Mouse (Mus musculus) midbrain, embryonic 10.5 days (tissue): ENCODE results near the gene Txnrd1. TPM values are rescaled to one million over a fixed set of nuclear protein-coding genes. Genes with fewer than 3 reads are reported as not detected.
A peak's percentile ranks its signal among the peaks of the same experiment; 100 is the strongest.

Experiments used
- DNase-seq: peaks from one replicate; pipeline ENCODE4 v3.0.0-alpha.2; 2017; ENCODE audit warnings: low spot score
- H3K27ac ChIP-seq: fragments of 300-500 bp; sonication (generic); replicated peaks from 2 replicates; pipeline ENCODE4 v1.5.1; 2016; ENCODE audit warnings: mild to moderate bottlenecking
- H3K27me3 ChIP-seq: fragments of 300-500 bp; sonication (generic); 2 replicates; pipeline ENCODE4 v1.6.1; 2016; ENCODE audit warnings: low read depth, mild to moderate bottlenecking; ENCODE audit not compliant: poor library complexity, severe bottlenecking
- H3K36me3 ChIP-seq: fragments of 300-500 bp; sonication (generic); 2 replicates; pipeline ENCODE4 v1.6.1; 2016; ENCODE audit warnings: mild to moderate bottlenecking, moderate library complexity
- H3K4me1 ChIP-seq: fragments of 300-500 bp; sonication (generic); 2 replicates; pipeline ENCODE4 v1.6.1; 2016
- H3K4me3 ChIP-seq: fragments of 300-500 bp; sonication (generic); 2 replicates; pipeline ENCODE4 v1.5.1; 2016; ENCODE audit warnings: mild to moderate bottlenecking, moderate library complexity
- H3K9me3 ChIP-seq: fragments of 300-500 bp; sonication (generic); replicated peaks from 2 replicates; pipeline ENCODE4 v1.6.1; 2016; ENCODE audit warnings: mild to moderate bottlenecking
- WGBS: fragments of 180-500 bp; shearing (Covaris S2); methylation state at CpG from one replicate; pipeline ENCODE4 v1.1.7; 2016; 5-methylcytosine and 5-hydroxymethylcytosine counted together
- polyA plus RNA-seq: library from polyadenylated mRNA; unstranded; fragments of >200 nt; fragmentation: Nextera tagmentation; extraction: Ambion mirVana; gene quantifications from 2 replicates; pipeline ENCODE4 v1.2.1, GENCODE M21; 2016

Txnrd1 gene
- polyA plus RNA-seq, 1 experiment from 2014 or later = 169 TPM

DNA sequence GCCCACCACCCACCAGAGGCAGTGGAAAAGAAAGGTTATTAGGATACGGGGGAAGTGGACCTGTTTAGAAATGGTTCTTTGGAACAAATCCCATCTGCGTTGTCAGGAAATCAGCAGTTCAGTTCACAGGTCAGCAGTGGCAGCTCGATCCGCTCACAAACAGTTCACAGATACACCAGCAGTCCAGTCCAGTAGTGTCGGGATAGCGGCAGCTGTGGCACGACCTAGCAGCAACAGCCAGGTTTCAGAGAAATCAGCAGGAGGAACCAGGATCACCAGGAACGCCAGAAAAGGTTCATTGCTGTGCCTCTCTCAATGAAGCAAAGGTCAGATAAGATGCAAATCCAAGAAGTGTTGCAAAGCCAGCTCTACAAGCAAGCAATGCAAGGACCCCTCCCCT is 27.3 kb upstream of the Txnrd1 start:
- no peak overlapping the region for H3K4me3 ChIP-seq
- peaks cover 34% of the 10 kb centered on the region for H3K4me1 ChIP-seq
- H3K27me3 ChIP-seq = no peaks in the 10 kb centered on the region
- no peaks in the 10 kb centered on the region for H3K36me3 ChIP-seq
- WGBS = 82% methylated on average over 8 of the region's 8 CpGs
- no peak overlapping the region for H3K27ac ChIP-seq
- H3K9me3 ChIP-seq = no peaks in the 10 kb centered on the region
- DNase-seq = no peak

GRCm38 (mm10) chr10:82807238-82807637 is 26.5 kb upstream of the Txnrd1 start:
- 89% methylated on average over 7 of the region's 7 CpGs for WGBS
- Histone ChIP-seq H3K36me3 (no peaks in the 10 kb centered on the region), H3K27me3 (0 out of 2 replicates have a peak, but pooled peaks cover 2% of the 10 kb centered on the region), H3K27ac (no peak overlapping the region), H3K4me1 (peaks cover 42% of the 10 kb centered on the region), H3K4me3 (no peak overlapping the region), H3K9me3 (no peaks in the 10 kb centered on the region)
- no peak for DNase-seq

DNA sequence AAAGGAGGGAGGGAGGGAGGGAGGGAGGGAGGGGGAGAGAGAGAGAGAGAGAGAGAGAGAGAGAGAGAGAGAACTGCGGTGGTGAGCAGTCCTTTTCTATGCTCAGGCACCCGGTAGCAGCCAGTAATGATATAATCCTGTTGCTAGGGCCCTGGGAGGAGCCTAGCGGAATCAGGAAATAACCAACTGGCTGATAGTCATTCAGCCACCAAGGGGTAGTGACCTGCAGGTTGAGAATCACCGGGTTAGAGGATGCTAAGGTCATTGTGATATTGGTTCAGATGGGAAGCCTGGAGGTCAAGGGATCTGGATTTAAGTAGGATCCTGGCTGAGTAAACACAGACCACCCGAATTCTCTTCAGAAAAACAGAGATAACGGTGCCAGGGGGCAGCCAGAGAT is 25.6 kb upstream of the Txnrd1 start:
- H3K27ac ChIP-seq = peak overlapping the region; percentile 33; the same call in 1 of the 2 replicates
- H3K36me3 ChIP-seq = no peaks in the 10 kb centered on the region
- DNase-seq = no peak
- H3K9me3 ChIP-seq = no peaks in the 10 kb centered on the region
- peaks cover 42% of the 10 kb centered on the region for H3K4me1 ChIP-seq
- peaks cover 6% of the 10 kb centered on the region for H3K27me3 ChIP-seq
- 43% methylated on average over 6 of the region's 6 CpGs for WGBS
- no peak overlapping the region for H3K4me3 ChIP-seq

DNA sequence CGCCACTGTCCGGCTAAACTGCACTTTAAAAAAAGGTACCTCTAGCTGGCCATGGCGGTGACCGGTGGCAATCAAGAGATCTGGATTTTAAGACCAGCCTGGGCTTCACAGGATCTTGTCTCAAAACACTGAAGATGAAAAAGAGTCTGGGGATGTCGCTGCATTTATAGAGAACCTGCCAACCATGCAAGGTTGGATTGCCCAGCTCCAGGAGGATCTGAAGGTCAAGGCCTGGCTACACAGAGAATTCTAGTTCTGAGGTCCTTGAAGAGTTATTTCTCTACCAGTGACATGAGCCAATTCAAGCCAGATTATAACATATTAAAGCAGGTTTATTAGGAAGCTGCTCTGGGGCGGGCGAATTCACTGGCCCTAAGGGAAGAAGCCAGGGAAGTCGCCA is 24.9 kb upstream of the Txnrd1 start:
- Histone ChIP-seq H3K4me3 (no peak overlapping the region), H3K9me3 (no peaks in the 10 kb centered on the region), H3K27me3 (peaks cover 6% of the 10 kb centered on the region), H3K36me3 (no peaks in the 10 kb centered on the region), H3K4me1 (peaks cover 42% of the 10 kb centered on the region), H3K27ac (peak overlapping the region; percentile 75)
- no peak for DNase-seq
- WGBS = 79% methylated on average over 8 of the region's 8 CpGs

DNA sequence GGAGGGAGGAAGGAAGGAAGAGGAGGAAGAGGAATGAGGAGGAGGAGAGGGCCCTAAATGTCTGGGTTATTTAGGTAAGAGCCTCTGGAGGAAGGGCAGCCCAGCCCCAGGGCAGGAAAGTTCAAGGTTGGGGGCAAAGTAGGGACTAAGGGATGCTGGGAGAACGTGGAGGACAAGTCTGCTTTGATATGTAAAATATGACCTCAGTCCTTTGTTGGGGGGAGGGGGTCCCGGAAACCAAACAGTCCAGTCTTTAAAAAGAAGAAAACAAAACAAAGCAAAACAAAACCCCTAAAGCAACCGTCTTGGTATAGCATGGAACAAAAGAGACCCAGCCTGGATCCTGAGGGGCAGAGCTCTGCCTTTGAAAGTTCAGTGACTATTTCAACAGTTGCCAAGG is 24.4 kb upstream of the Txnrd1 start:
- DNase-seq = no peak
- Histone ChIP-seq H3K36me3 (no peaks in the 10 kb centered on the region), H3K4me1 (peaks cover 43% of the 10 kb centered on the region), H3K9me3 (no peaks in the 10 kb centered on the region), H3K27me3 (peaks cover 6% of the 10 kb centered on the region), H3K4me3 (no peak overlapping the region), H3K27ac (peak overlapping the region; percentile 75)
- 10% methylated on average over 3 of the region's 3 CpGs for WGBS

GRCm38 (mm10) chr10:82811855-82812431 is 21.8 kb upstream of the Txnrd1 start:
- WGBS = 5% methylated on average over 46 of the region's 52 CpGs
- H3K4me3 ChIP-seq = peak overlapping the region; percentile 66
- peaks cover 47% of the 10 kb centered on the region for H3K4me1 ChIP-seq
- no peaks in the 10 kb centered on the region for H3K9me3 ChIP-seq
- H3K27ac ChIP-seq = peak overlapping the region; percentile 79
- no peaks in the 10 kb centered on the region for H3K36me3 ChIP-seq
- peaks cover 6% of the 10 kb centered on the region for H3K27me3 ChIP-seq
- peak; percentile 84 for DNase-seq

DNA sequence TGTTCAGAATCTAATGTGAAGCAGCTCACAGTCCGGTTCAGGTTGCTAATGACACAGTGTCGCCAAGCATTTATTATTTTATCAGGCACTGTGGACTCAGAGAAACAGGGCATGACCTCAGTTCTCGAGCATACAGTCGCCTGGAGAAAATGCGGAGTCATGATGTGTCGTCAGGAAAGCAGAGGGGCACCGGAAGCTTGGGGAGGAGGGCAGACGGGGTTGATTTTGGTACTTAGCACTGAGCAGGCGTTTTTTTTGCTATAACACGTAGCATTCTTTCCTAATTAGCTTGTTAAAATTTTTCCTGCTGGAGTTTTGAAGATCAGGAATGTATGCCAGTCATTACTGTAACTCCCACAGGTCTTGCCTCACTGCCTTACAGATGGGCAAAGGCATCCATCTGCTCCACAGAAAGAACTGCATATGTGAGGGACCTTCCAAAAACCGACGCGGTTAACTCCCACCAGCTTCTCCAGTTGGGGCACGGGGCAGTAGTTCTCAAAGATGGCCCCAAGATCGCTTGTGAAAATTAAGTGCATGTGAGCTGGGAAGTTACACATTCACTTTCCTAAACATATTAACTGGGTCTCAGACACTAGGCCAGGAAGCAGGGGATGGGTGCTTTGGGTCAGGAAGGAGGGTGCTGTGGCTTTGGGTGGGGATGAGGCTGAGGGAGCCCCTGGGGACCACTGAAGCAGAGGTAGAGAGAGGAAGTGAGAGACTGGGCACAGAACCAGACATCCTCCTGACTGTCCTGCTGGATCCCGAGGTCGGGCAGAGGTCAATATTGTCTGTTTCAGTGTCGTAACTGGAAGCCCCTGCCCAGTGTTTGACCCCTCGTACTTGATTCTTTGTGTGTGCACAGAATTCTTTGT is 19.4 kb upstream of the Txnrd1 start:
- Histone ChIP-seq H3K9me3 (no peaks in the 10 kb centered on the region), H3K4me3 (no peak overlapping the region), H3K27me3 (peaks cover 6% of the 10 kb centered on the region), H3K36me3 (no peaks in the 10 kb centered on the region), H3K27ac (peak overlapping the region; percentile 46; the same call in 1 of the 2 replicates), H3K4me1 (peaks cover 36% of the 10 kb centered on the region)
- WGBS = 71% methylated on average over 19 of the region's 19 CpGs
- DNase-seq = no peak

DNA sequence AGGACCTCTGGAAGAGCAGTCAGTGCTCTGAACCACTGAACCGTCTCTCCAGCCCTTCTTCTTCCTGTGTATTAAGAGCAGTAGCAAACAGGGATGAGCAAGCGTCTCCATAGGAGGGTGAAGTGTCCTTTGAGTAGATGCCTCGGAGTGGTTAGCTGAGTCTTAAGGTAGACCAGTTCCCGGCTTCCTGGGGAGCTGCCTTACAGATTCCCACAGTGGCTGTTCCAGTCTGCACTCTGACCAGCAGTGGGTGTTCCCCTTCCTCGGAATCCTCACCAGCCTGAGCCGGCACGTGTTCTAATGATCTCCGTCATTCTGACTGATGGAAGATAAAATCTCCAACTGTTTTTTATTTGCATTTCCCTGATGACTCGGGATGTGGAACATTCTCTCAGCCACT is 17.3 kb upstream of the Txnrd1 start:
- DNase-seq = no peak
- WGBS = 90% methylated on average over 9 of the region's 9 CpGs
- Histone ChIP-seq H3K27me3 (peaks cover 6% of the 10 kb centered on the region), H3K4me1 (peaks cover 24% of the 10 kb centered on the region), H3K27ac (no peak overlapping the region), H3K4me3 (no peak overlapping the region), H3K9me3 (no peaks in the 10 kb centered on the region), H3K36me3 (no peaks in the 10 kb centered on the region)

- Histone ChIP-seq H3K36me3 (no peaks in the 10 kb centered on the region), H3K27ac (no peak overlapping the region), H3K4me3 (no peak overlapping the region), H3K27me3 (peaks cover 2% of the 10 kb centered on the region), H3K9me3 (no peaks in the 10 kb centered on the region), H3K4me1 (peaks cover 16% of the 10 kb centered on the region)
- DNase-seq = no peak
- 59% methylated on average over 3 of the region's 3 CpGs for whole genome bisulfite sequencing
These were observed 16.2 kb upstream of the Txnrd1 start for GRCm38 (mm10) chr10:82817514-82817913.

DNA sequence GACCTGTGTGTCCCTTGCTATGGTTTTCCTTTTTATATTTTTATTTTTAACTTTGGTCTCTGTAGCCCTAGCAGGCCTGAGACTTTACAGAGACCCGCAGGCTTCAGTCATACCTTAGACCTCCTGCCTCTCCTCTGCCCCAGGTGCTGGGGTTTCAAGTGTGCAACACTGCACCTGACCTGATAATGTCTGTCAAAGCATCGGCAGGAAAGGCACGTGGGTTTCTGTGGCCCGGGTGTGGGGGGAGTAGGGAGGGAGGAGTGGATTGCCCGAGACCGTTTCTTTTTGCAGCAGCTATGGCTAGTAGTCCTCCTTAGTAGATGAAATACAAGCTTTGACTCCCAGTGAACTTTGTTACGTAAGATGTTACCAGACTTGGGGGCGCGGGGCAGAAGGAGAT is 15.8 kb upstream of the Txnrd1 start:
- peaks cover 16% of the 10 kb centered on the region for H3K4me1 ChIP-seq
- H3K27ac ChIP-seq = 0 out of 2 replicates have a peak overlapping the region, but pooled peaks have one; percentile 28
- H3K9me3 ChIP-seq = no peaks in the 10 kb centered on the region
- H3K36me3 ChIP-seq = no peaks in the 10 kb centered on the region
- no peak overlapping the region for H3K4me3 ChIP-seq
- no peak for DNase-seq
- WGBS = 72% methylated on average over 9 of the region's 9 CpGs
- no peaks in the 10 kb centered on the region for H3K27me3 ChIP-seq

DNA sequence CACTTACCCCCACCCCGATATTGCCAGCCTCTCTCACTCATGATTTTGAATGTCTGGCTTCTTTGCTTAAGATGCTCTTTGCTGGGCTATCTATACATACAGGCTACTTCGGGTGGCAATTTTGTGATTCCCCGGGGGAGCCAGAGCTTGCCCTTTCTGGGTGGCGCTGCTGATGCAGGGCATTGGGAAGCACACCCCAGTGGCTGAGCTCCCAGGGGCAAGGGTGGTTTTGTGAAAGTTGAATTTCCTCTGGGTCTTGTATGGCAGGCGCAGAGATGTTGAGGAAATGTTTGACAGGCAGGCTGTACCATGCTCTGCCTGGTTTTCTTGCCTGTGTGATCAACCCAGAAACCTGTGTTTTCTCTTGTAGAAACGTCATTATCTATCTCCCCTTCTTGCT is 15.1 kb upstream of the Txnrd1 start:
- H3K9me3 ChIP-seq = no peaks in the 10 kb centered on the region
- no peaks in the 10 kb centered on the region for H3K36me3 ChIP-seq
- 83% methylated on average over 6 of the region's 6 CpGs for WGBS
- peaks cover 16% of the 10 kb centered on the region for H3K4me1 ChIP-seq
- H3K4me3 ChIP-seq = no peak overlapping the region
- H3K27me3 ChIP-seq = no peaks in the 10 kb centered on the region
- no peak overlapping the region for H3K27ac ChIP-seq
- DNase-seq = no peak

DNA sequence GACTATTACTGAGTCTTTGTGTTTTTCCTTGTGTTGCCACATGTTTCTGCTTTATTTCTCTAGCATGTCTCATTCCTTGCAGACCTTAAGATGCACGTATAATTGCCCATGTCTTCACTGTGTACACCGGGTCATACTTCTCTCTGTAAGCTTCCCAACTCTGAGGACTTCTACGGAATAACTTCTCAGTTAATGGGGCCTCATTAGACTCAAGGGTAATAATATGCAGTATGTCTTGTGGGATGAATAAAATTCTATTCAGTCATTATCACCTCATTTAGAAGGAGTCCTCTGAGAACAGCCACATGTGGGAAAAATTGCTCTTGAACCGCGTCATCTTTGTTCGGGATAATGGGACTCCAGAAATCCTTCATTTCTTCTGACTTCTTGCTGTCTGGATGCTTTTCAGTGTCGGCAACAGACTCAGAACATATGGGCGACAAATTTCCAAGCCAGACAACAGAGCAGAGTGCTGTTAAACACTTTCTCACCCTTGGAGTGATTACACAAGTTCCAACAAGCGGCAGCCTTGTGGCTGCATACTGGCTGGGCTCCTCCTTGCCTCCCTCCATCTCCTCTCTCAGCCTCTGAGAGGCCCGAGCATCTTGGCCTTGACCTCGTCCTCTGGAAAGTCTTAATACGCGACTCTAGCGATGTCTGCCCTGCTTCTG is 10.5 kb upstream of the Txnrd1 start:
- H3K36me3 ChIP-seq = no peaks in the 10 kb centered on the region
- no peaks in the 10 kb centered on the region for H3K27me3 ChIP-seq
- 84% methylated on average over 14 of the region's 14 CpGs for WGBS

GRCm38 (mm10) chr10:82823779-82824177 is 10.0 kb upstream of the Txnrd1 start:
- H3K4me3 ChIP-seq = no peak overlapping the region
- no peaks in the 10 kb centered on the region for H3K36me3 ChIP-seq
- H3K9me3 ChIP-seq = no peaks in the 10 kb centered on the region
- H3K27me3 ChIP-seq = no peaks in the 10 kb centered on the region
- H3K27ac ChIP-seq = no peak overlapping the region; the same call in 1 of the 2 replicates
- H3K4me1 ChIP-seq = no peaks in the 10 kb centered on the region; the same call in 1 of the 2 replicates
- WGBS = 75% methylated on average over 5 of the region's 5 CpGs
- no peak for DNase-seq

More for the DNA sequence above, 10.5 kb upstream of the Txnrd1 start:
- Histone ChIP-seq H3K27ac (no peak overlapping the region; the same call in 1 of the 2 replicates), H3K4me1 (peaks cover 1% of the 10 kb centered on the region), H3K9me3 (no peaks in the 10 kb centered on the region), H3K4me3 (no peak overlapping the region)
- no peak for DNase-seq
